Mouse (Mus musculus): Measurements from ENCODE around the gene Gbp9.

DNA sequence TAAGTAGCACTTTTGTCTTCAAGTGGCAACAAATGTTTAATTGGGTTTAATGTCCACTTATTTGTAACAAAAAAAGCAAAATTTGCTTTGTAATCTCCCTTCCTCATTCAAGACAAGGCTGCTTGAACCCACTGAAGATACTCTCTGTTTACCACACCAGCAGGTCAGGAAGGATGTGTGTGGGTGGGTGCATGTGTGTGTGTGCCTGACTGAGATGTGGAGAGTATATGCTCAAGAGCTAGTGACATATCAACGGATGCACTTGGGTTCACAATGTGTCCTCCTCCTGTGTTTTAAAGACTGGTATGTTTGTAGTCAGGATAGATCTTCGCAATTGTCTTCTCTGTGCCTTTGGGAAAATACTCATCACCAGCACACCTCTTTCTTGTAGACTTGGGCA is 24.6 kb downstream of the Gbp9 start:
- no peak for TF ChIP-seq POLR2A (IDR thresholded peaks at IDR 0.05; ENCODE audit: low read depth, low read length)
- no peak for TF ChIP-seq CTCF (IDR thresholded peaks at IDR 0.05; ENCODE audit: extremely low read depth, insufficient read depth, insufficient read length, insufficient replicate concordance)
